Mouse (Mus musculus): Measurements from ENCODE around the gene 1810009A15Rik.
A peak's percentile ranks its signal among the peaks of the same experiment; 100 is the strongest.

Gene 1810009A15Rik

DNA sequence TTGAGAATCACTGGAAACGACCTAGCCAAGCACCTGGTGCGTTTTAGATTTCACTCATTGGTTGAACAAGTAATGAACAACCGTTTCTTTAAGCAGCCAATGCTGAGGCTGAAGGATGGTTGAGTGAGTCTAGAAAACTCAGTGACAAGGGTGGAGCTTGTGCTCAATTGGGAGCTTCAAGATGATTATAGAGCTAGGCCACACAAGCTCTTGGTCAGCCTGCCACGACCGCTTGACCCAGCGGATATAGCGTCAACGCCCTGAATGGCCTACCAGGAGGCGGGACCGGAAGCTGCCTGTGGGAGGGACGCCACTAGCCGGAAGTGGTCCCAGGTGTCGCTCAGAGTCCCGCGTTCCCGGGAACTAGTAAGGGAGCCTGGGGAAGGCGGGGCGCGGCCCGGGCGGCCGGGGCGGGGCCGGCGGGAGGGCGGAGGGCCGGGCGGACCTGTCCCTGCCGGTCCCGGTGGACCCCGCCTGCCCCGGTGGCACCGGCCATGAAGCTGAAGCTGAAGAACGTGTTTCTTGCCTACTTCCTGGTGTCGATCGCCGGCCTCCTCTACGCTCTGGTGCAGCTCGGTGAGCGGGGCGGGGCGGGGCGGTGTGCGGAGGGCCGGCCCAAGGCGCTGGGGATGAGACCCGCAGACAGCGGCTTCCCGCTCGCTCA is 31.6 kb downstream of the 1810009A15Rik start, which contains the start of gene B3gat3:
TSS of gene B3gat3 (plus strand) at position 302 of the 664 bp plus-strand sequence.
- peak; percentile 98 for ATAC-seq (ENCODE audit: low TSS enrichment)

DNA sequence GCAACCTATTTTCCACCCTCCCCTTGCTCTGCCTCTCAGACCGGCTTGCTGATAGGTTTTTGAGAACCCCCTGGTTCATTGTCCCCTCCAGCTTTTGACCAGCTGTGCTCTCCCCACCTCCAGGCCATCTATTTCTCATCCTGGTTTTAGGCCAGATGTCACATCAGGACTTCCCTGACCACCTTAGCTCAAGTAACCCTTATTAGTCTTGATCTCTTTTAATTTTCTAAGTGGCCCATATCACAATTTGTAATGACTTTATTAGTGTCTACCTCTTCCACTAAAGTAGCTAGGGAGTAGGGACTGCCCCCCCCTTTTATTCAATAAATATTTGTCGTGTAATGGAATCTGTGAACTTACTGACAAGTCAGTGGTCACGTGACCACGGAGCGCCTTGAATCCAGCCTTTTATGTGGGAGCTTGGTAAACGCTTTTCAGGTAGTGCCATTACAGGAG is 32.2 kb downstream of the 1810009A15Rik start:
- ATAC-seq (ENCODE audit: low TSS enrichment) = peak; percentile 14; the same call in 1 of the 2 replicates

DNA sequence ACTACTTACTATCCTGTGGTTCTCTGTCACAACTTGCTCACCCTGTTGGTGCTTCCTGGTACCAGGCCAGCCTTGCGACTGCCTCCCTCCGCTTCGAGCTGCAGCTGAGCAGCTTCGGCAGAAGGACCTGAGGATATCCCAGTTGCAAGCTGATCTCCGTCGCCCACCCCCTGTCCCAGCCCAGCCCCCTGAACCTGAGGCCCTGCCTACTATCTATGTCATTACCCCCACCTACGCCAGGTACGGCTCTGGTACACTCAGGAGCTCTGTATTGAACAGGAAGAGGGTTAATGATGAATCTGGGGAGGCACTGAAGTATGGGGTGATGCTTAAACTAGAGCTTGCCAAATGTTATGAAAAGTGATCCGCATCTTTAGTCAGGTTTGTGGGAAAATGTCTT is 33.1 kb downstream of the 1810009A15Rik start:
- ATAC-seq (ENCODE audit: low TSS enrichment) = no peak

- peak; percentile 10; the same call in 1 of the 2 replicates for ATAC-seq (ENCODE audit: low TSS enrichment)
These were observed 38.1 kb downstream of the 1810009A15Rik start for GRCm38 (mm10) chr19:8926766-8927165.

- ATAC-seq (ENCODE audit: low TSS enrichment) = peak; percentile 55; the same call in 1 of the 2 replicates
These were observed 39.4 kb downstream of the 1810009A15Rik start for GRCm38 (mm10) chr19:8927891-8928525.

DNA sequence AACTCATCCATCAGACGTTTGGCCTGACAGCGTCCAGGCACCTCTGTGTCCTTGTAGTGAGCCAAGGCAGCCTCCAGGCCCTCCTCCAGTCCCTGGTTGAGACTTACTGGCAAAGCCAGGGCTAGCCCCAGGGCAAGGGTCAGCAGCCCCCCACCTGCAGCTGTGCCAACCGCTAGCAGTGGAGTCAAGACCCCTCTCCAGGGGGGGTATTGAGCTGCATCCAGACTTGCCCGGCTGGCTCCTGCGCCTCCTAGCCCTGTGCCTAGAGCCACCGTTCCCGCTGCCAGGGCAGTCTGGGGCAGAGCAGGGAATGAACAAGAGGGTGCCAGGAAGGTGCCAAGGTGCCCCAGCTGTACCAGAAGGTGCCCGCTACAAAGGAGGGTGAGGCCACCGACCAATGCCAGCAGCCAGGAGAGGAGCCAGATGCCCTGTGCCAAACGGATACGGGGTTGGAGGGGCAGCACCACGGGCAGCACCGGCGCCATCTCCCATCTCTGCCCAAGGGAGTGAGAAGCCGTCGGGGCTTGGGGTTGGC is 40.1 kb downstream of the 1810009A15Rik start:
- ATAC-seq (ENCODE audit: low TSS enrichment) = no peak

- ATAC-seq (ENCODE audit: low TSS enrichment) = peak; percentile 25
These were observed 40.8 kb downstream of the 1810009A15Rik start, which contains the start of the genes Rom1 and Eml3 for GRCm38 (mm10) chr19:8929224-8930088. Rom1 (minus strand) TSS chr19:8929356. Eml3 (plus strand) TSS chr19:8929552.

DNA sequence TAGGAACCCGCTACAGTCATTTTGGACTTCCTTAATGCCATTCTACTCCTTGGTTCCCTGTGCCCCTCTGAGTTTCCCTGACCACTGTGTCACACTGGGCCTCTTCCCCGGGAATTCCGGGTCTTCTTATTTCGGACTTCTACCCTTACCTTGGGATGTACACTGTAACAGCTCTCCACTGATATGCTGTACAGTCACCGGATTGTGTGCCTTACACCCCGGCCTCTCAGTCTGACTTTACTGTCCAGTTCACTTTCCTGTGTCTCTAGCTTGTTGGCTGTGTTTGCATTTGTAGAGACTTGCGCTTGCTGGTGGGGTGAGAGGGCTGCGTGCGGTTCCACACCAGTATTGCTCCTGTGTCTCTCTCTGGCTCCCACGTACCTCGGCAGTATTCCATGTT is 41.5 kb downstream of the 1810009A15Rik start:
- ATAC-seq (ENCODE audit: low TSS enrichment) = no peak

DNA sequence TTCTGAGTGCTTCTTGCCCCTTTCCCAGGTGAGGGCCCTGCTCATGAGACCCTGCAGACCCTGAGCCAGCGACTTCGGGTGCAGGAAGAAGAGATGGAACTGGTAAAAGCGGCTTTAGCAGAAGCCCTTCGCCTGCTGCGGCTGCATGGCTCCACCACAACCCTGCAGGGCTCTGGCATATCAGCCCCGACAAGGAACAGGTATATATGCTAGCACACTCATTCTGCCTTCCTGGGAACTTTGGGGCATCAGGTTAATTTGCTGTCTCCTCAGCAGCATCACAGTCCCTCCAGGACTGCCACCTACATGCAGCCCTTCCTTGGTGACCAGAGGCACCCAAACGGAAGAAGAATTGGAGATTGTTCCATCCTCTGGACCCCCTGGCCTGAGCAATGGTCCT is 42.1 kb downstream of the 1810009A15Rik start:
- no peak for ATAC-seq (ENCODE audit: low TSS enrichment)

GRCm38 (mm10) chr19:8936736-8937135 is 48.1 kb downstream of the 1810009A15Rik start:
- no peak for ATAC-seq (ENCODE audit: low TSS enrichment)
